Mouse (Mus musculus): ENCODE measurements around the gene Scpep1.
"Not testable (repeated sequence)": the region's sequence is repeated elsewhere in the genome, so short reads cannot be mapped to it uniquely, and the experiment has no call there.

The Scpep1 gene

GRCm38 (mm10) chr11:88955217-88955969 is at the start of gene Scpep1:
Gene Scpep1, minus strand, starts transcription at chr11:88955465.
- DNase-seq (ENCODE audit: low spot score in 2 of 2), result peak; percentile 95 to 99

DNA sequence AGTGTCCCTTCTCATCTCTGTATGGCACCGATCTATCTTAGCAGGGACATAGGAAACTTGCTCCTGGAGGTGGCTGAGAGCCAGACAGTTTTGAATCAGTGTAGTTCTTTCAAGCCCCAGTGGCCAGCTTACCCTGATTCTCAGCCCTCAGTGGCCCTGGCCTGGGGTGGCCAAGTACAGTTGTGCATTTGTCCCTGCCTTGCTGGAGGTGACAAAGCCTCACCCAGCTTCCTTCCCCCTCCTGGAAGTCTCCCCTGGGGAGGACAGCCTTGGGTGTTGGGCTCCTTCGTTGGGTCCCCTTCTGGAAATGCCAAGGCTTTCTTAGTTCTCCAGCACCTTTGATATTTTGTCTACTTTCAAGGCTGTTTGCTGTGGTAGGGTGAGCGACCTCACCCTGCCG is 48.5 kb upstream of the Scpep1 start:
- DNase-seq (ENCODE audit: low spot score in 2 of 2), result no peak

GRCm38 (mm10) chr11:89003078-89003477 is 47.8 kb upstream of the Scpep1 start:
- DNase-seq (ENCODE audit: low spot score in 2 of 2), result no peak

- no peak for DNase-seq (ENCODE audit: low spot score in 2 of 2)
These were observed 47.4 kb upstream of the Scpep1 start for GRCm38 (mm10) chr11:89002621-89003020.

DNA sequence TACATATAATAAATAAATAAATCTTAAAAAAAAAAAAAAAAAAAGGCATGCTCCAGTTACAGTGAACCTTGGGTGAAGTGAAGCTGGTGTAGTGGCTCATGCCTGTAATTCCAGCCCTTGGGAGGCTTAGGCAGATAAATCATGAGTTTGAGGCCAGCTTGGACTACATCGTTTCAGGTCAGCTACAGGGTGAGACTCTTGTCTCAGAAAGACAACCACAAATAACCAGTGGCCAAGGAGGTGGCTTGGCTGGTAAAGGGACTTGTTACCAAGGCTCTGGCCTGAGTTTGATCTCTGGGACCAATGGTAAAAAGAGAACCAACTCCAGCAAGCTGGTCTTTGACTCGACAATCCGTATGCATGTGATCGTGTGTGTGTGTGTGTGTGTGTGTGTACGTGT is 46.8 kb upstream of the Scpep1 start:
- no peak for DNase-seq (ENCODE audit: low spot score in 2 of 2)

- no peak for DNase-seq (ENCODE audit: low spot score in 2 of 2)
These were observed 46.3 kb upstream of the Scpep1 start for GRCm38 (mm10) chr11:89001569-89001968.

DNA sequence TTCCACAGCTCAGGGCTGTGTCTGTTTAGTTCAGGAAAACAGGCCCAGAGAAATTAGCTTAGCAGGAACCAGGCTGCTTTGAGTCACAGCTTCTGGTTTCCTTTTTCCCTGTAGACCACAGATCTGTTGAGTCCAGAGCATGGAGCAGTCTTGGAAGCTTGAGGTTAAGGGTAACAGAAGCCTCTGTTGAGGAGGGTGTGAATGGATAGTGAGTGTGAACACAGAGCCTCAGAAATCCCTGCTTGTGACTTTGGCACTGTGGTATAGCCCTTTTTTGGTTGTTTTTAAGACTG is 45.2 kb upstream of the Scpep1 start:
- no peak for DNase-seq (ENCODE audit: low spot score in 2 of 2)

DNA sequence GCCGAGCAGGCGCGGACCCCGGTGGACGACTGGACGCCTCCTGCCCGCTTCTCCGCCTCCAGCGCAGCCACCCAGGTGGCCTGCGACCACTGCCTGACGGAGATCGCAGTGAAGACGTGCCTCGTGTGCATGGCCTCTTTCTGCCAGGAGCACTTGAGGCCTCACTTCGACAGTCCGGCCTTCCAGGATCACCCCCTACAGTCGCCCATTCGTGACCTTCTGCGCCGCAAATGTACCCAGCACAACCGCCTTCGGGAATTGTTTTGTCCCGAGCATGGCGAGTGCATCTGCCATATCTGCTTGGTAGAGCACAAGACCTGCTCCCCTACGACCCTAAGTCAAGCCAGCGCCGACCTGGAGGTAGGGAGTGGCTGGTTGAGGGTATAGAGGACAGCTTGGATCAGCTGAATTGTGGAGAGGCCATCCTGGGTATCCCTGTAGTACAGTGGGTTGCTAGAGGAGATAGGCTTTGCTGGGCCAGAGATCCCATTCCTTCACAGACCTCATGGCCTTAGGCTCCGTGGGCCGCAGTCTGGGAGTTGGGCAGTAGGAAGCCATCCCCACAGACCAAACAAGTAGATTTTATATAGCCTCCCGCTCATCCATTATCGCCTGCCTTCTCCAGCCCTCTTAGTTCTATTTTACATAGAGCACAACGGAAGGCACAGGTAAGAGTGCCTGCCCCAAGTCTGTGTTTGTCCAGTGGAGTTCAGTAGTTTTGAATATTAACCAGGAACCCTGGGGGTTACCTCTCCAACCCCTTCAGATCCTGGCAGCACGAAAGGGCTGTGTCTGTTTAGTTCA is 44.7 kb upstream of the Scpep1 start:
- DNase-seq (ENCODE audit: low spot score in 2 of 2), result peak in 1 of 2 experiments; percentile 62

DNA sequence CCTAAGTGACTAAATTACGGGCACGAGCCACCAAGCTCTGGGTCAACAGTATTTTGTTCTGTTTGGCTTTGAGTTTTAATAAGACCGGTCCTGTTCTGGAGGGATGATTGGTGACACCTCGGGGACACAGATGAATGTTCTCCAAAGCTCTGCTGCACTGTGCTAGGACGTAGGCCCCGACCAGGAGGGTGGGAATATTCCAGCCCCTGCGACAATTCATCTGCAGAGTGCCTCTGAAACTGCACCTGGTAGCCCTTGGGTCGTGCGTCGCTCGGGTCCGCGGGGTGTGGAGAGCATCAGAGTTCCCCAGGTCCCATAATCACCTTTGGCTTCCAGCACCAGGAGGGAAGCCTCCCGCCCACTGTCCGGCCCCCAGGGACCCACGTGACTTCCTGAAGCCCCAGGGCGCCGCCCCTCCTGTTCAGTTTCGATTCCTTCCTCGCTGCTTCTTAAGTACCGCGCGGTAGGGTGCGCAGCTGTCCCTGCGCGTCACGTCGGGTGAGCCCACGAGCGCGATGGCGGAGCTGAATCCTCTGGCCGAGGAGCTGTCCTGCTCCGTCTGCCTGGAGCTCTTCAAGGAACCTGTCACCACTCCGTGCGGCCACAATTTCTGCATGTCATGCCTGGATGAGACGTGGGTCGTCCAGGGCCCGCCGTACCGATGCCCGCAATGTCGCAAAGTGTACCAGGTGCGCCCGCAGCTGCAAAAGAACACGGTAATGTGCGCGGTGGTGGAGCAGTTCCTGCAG is 43.9 kb upstream of the Scpep1 start, which contains the start of gene Trim25:
Trim25 (plus strand) TSS at position 403 of the 749 bp plus-strand sequence.
- DNase-seq (ENCODE audit: low spot score in 2 of 2), result peak; percentile 89 to 98

DNA sequence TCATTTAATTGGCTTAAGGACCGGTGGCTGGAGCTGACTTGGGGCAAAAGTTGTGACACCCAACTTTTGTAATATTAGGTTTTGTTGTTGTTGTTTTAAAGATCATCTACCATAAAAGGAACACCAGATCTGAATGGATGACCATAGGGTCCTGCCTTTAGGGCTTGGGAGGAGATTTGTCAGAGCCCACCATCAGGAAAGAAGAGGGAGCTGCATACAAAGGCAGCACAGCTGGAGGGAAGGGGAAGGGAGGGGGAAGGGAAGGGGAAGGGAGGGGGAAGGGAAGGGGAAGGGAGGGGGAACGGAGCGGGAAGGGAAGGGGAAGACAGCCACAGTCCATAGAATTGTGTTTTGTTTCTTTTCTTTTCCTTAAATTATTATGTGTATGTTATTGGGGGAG is 43.1 kb upstream of the Scpep1 start:
- no peak for DNase-seq (ENCODE audit: low spot score in 2 of 2)

GRCm38 (mm10) chr11:88997343-88997742 is 42.1 kb upstream of the Scpep1 start:
- DNase-seq (ENCODE audit: low spot score in 2 of 2), result not testable (repeated sequence)

DNA sequence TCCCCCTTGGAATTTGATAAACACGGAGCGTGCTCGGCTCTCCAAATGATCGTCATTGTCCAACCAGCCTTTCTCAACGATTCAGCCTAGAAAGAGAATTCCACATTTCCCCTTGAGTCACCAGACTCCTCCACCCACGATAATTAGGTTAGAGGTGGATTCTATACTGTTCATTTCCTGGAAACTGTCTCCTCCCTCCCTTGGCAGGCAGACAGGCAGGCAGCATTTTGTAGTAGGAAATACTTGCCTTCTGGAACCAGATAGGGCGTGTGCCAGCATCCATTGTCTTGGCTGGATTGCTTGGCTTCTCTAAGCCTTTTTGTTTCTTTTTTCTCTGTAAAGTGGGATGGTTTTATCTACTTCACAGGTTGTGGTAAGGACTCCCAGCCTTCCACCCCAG is 41.2 kb upstream of the Scpep1 start:
- DNase-seq (ENCODE audit: low spot score in 2 of 2), result no peak

DNA sequence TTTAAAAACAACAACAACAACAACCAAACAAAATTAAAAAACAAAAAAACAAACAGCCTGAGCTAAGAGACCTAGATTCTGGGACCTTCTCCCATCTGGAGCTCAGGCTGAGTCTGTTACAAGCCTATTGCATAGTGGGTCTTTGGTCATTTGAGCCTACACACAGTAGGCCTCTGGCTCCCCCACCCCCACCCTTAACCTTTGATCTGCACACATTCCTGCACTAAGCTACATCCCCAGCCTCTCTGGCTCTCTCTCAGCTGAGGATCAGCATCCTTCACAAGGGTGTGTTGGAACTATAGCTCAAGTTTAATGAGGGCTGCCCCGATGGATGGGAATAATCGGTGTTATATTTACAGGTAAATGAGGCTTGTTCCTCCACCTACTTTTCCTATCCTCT is 40.4 kb upstream of the Scpep1 start:
- no peak for DNase-seq (ENCODE audit: low spot score in 2 of 2)

GRCm38 (mm10) chr11:88994492-88994891 is 39.2 kb upstream of the Scpep1 start:
- DNase-seq (ENCODE audit: low spot score in 2 of 2), result no peak

GRCm38 (mm10) chr11:88993625-88994024 is 38.4 kb upstream of the Scpep1 start:
- peak; percentile 52 to 81 for DNase-seq (ENCODE audit: low spot score in 2 of 2)

- DNase-seq (ENCODE audit: low spot score in 2 of 2), result no peak
These were observed 37.9 kb upstream of the Scpep1 start for GRCm38 (mm10) chr11:88993186-88993585.

- DNase-seq (ENCODE audit: low spot score in 2 of 2), result no peak
These were observed 34.3 kb upstream of the Scpep1 start for GRCm38 (mm10) chr11:88989530-88989929.

DNA sequence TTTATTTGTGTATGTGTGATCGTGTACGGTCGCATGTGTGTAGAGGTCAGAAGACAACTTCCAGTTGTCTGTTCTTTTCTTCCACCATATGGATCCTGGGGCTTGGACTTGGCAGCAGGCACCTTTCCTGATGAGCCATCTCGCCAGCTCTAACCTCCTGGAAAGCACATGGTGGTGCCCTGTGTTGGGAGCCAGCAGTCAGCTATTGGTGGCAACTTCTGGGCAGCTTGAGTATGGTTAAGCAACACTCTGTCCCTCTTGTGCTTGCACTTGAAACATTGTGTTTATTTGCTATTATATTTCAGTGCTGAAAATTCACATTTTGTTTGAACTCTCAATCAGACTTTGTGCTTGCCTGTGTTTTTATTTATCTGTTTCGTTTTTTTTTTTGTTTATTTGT is 33.7 kb upstream of the Scpep1 start:
- DNase-seq (ENCODE audit: low spot score in 2 of 2), result no peak

DNA sequence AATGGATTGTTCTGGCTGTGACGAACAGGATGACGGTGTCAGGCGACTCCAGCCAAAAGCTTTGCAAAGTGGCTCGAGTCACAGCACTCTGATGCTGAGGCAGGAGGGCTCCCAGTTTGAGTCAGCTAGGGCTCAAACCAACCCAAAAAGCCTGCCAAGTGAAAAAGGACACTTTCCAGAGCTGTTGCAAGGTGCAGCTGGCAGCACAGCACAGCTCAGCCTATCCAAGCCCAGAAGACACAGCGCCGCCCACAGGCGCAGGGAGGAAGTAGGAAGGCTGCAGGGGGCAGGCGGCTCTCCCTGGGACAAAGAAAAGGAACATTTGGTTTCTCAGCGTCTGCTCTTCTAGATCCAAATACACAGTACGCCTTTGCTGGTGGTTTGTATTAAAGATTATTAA is 31.4 kb upstream of the Scpep1 start:
- no peak for DNase-seq (ENCODE audit: low spot score in 2 of 2)

DNA sequence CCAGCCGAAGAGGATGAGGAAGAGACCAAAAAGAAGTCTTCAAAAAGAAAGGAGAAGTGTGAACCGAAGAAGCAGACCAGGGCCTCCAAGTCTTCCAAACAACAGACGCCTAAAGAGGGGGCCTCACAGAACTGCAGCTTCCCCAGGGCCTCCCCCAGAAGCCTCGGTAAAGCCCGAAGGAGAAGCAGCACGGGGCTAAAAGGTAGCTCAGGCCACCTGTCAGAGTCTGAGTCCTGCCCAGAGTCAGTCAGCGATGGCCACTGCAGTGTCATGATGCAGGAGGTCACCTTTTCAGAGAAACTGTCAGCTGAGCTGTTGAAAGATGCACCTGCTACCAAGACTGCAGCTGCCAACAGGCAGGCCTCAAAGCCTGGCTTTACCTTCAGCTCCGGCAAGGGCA is 26.1 kb upstream of the Scpep1 start:
- DNase-seq (ENCODE audit: low spot score in 2 of 2), result no peak

- no peak for DNase-seq (ENCODE audit: low spot score in 2 of 2)
These were observed 21.9 kb upstream of the Scpep1 start for GRCm38 (mm10) chr11:88977188-88977587.

DNA sequence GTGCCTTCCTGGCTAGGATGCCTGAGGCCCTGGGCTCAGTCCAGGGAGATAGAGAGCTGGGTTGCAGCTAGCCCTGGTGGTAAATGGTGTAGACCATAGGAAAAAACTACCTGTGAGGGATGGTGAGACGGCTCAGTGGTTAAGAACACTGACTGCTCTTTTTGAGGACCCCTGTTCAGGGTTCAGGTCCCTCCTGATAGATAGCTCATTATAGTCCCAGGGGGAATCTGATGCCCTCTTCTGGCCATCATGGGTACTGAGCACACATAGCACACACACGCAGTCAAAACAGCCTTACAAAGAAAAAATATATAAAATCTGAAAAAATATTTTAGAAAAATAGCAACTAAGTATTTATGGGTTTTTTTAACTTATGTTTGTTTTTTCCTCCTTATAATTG is 21.1 kb upstream of the Scpep1 start:
- DNase-seq (ENCODE audit: low spot score in 2 of 2), result peak in 1 of 2 experiments; percentile 46
